Mouse (Mus musculus): Measurements from ENCODE around the gene Olfr1132.
"Not testable (repeated sequence)": the region's sequence is repeated elsewhere in the genome, so short reads cannot be mapped to it uniquely, and the experiment has no call there.

Gene Olfr1132

DNA sequence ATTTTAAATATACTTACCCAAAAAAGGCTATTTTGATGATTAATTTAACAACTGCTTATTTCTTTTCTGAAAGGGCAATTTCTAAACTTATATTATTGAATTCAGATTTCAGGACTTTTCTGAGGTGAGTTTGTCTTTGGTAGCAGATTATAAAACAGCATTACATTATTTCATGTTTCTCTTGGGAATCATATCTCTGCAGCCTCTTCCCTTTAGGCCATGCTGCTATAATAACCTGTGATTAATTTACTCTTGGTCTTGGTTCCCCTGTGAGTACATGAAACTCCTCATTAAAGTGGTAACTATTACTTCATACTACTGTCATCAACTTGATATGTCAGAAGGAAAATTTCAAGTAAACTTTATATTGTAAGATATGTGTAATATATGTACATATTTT lies at the start of gene Olfr1132:
Olfr1132 (minus strand) TSS at position 101 of the 400 bp plus-strand sequence.
- no peak for DNase-seq

DNA sequence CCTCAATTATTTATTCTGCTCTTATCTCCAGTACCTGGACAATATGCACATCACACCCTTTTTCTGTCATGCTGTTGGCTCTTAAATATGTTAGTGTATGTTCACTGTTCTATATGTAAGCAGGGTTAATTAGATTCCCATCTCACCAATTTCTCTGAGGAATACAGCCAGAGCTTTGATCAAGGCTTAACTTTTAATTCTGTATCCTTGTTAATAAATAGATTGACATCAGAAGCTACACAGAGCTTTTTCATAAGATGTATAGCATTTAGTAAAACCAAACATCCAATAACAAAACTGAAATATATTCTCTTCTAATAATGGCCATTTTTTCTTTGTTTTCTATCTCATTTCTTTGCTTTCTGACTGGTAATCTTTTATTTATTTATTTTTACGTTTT lies 36.2 kb upstream of the Olfr1132 start, which contains the start of gene Olfr1135:
Olfr1135 (minus strand) TSS at position 101 of the 400 bp plus-strand sequence.
- no peak for DNase-seq

GRCm38 (mm10) chr2:87658360-87658759 lies 21.0 kb upstream of the Olfr1132 start, which contains the start of gene Olfr1134:
Olfr1134 (minus strand) TSS chr2:87658460.
- no peak for DNase-seq

DNA sequence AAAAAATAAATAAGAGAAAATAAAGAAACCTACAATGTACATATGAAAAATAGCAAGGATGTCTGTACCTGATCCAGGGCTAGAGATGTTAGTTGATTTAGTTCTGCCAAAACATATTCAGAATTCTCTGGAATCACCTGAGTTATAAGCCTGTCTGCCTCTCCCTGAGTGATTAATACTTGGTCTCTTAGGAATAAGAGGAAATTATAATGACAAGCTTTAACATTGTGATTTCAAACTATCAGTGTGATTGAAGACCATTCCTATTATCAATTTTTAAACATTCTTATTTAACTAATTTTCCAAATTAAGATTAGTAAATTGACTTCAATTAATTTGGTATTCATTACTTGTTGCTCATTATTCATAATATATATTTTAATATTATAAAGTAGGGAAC lies 9.9 kb upstream of the Olfr1132 start, which contains the start of gene Olfr1133:
Olfr1133 (minus strand) TSS at position 101 of the 400 bp plus-strand sequence.
- no peak for DNase-seq

DNA sequence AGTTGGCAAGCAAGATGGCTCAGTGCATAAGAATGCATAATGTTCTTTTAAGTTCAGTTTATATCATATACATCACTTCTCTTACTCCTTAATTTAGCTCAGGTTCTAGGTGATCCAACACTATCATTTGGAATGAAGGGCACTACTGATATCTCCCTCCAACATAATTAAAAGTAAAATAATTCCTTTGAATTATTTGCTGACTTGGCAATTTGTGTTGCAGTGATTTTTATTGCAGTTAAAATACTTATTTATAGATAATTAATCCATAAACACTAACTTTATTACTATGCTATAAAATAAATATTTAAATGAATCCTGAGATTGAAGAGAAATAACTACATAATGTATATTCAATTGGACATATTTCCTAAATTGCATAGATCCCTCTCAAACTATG lies 5.1 kb upstream of the Olfr1132 start:
- DNase-seq: no peak

- DNase-seq: no peak
Measured at GRCm38 (mm10) chr2:87626804-87627203, 10.5 kb downstream of the Olfr1132 start, which contains the start of gene Olfr1131. Olfr1131 (plus strand) TSS chr2:87627104.

DNA sequence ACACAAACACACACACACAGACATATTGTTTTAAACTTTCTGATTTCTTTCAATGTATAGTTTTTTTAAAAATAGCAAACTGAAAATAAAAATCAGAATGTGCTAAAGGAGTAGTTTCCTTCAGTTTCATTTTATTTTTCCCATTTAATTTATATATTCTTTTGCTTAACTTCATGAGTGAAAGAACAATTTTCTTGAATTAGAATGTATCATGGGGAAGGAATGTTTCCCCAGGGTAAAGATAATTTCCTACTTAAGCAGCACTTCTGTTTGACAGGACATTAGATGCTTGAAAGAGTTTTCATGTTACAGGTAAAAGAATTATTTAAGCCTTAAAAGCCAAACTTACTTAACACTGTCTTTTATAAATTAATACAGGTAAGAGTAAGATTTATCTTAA lies 31.4 kb downstream of the Olfr1132 start, which contains the start of gene Olfr1130:
Olfr1130 (plus strand) TSS at position 301 of the 400 bp plus-strand sequence.
- not testable (repeated sequence) for DNase-seq

All from cerebellum, adult 11-12 months (tissue).